Mouse (Mus musculus) MEL (cell line): ENCODE results near the gene Ube2o. TPM values are rescaled to one million over a fixed set of nuclear protein-coding genes. Genes with fewer than 3 reads are reported as not detected.

ENCODE experiments used
- DNase-seq: peaks from one replicate; pipeline ENCODE4 v3.0.0; 2011; ENCODE audit warnings: low read depth, low spot score
- H3K27ac ChIP-seq: 2 replicates; pipeline ENCODE4 v1.5.1; 2012; ENCODE audit warnings: low read depth, mild to moderate bottlenecking, control low read depth, low read length, moderate library complexity; ENCODE audit not compliant: control insufficient read depth
- H3K27me3 ChIP-seq, 2 experiments: fragments of 150-350 bp in 1 of 2; sonication (generic) in 1 of 2; 2 replicates each; pipeline ENCODE4 v1.6.1; 2012; ENCODE audit warnings: low read length in 2 of 2, mild to moderate bottlenecking in 2 of 2, improper control_type of control experiment in 1 of 2, moderate library complexity in 1 of 2; ENCODE audit not compliant: insufficient read depth in 2 of 2, control insufficient read depth in 1 of 2
- H3K36me3 ChIP-seq, 2 experiments: 2 replicates each; pipeline ENCODE4 v1.6.1; 2012 to 2014; ENCODE audit warnings: low read length in 2 of 2, improper control_type of control experiment in 1 of 2, inconsistent platforms in 1 of 2, mild to moderate bottlenecking in 1 of 2; ENCODE audit not compliant: insufficient read depth in 2 of 2, control insufficient read depth in 1 of 2
- H3K4me1 ChIP-seq, 2 experiments: fragments of 150-350 bp in 1 of 2; sonication (generic) in 1 of 2; 2 replicates each; pipeline ENCODE4 v1.6.1; 2012; ENCODE audit warnings: low read length in 2 of 2, improper control_type of control experiment in 1 of 2, mild to moderate bottlenecking in 1 of 2; ENCODE audit not compliant: insufficient read depth in 2 of 2, control insufficient read depth in 1 of 2
- H3K4me3 ChIP-seq, 2 experiments: fragments of 150-350 bp in 1 of 2; sonication (generic) in 1 of 2; 2 replicates each; pipeline ENCODE4 v1.5.1; 2012; ENCODE audit warnings: low read depth in 2 of 2, low read length in 2 of 2, mild to moderate bottlenecking in 2 of 2, moderate library complexity in 2 of 2, control low read depth in 1 of 2, improper control_type of control experiment in 1 of 2; ENCODE audit not compliant: control insufficient read depth in 1 of 2, insufficient read depth in 1 of 2
- H3K79me2 ChIP-seq: 2 replicates; pipeline ENCODE4 v1.6.1; 2012; ENCODE audit warnings: mild to moderate bottlenecking, low read length, moderate library complexity; ENCODE audit not compliant: control insufficient read depth, poor library complexity, insufficient read depth
- H3K9ac ChIP-seq: 2 replicates; pipeline ENCODE4 v1.6.1; 2012; ENCODE audit warnings: low read depth, mild to moderate bottlenecking, control low read depth, low read length, moderate library complexity; ENCODE audit not compliant: control insufficient read depth, poor library complexity, severe bottlenecking
- H3K9me3 ChIP-seq: fragments of 150-350 bp; sonication (generic); replicated peaks from 2 replicates; pipeline ENCODE4 v1.6.1; 2012; ENCODE audit warnings: mild to moderate bottlenecking, low read length, improper control_type of control experiment, moderate library complexity; ENCODE audit not compliant: insufficient read depth
- BHLHE40 ChIP-seq: IDR thresholded peaks from 2 replicates; pipeline ENCODE4 v1.6.1; 2012; ENCODE audit warnings: low read depth, mild to moderate bottlenecking, inconsistent platforms, low read length, improper control_type of control experiment, borderline replicate concordance
- CHD2 ChIP-seq: IDR thresholded peaks from 2 replicates; pipeline ENCODE4 v1.6.1; 2011; ENCODE audit warnings: low read length, improper control_type of control experiment
- CTCF ChIP-seq, 3 experiments: IDR thresholded peaks in 2 of 3; conservative IDR thresholded peaks in 1 of 3; 2 replicates each; pipeline ENCODE4 v1.5.1; 2011 to 2012; ENCODE audit warnings: low read length in 3 of 3, low read depth in 2 of 3, mild to moderate bottlenecking in 2 of 3, improper control_type of control experiment in 1 of 3, inconsistent platforms in 1 of 3, mixed read lengths in 1 of 3, moderate library complexity in 1 of 3; ENCODE audit not compliant: control insufficient read depth in 1 of 3, insufficient read depth in 1 of 3, poor library complexity in 1 of 3, severe bottlenecking in 1 of 3
- E2F4 ChIP-seq: IDR thresholded peaks from 2 replicates; pipeline ENCODE4 v1.6.1; 2011; ENCODE audit warnings: low read depth, low read length, improper control_type of control experiment, borderline replicate concordance
- ELF1 ChIP-seq: IDR thresholded peaks from 2 replicates; pipeline ENCODE4 v1.6.1; 2014; ENCODE audit warnings: low read depth, mild to moderate bottlenecking, inconsistent platforms, low read length, improper control_type of control experiment, moderate library complexity
- EP300 ChIP-seq, 2 experiments: IDR thresholded peaks; 2 replicates each; pipeline ENCODE4 v1.6.1; 2011; ENCODE audit warnings: improper control_type of control experiment in 2 of 2, low read length in 2 of 2, low read depth in 1 of 2, mild to moderate bottlenecking in 1 of 2
- GATA1 ChIP-seq: IDR thresholded peaks from 2 replicates; pipeline ENCODE4 v1.6.1; 2011; ENCODE audit warnings: low read depth, low read length, improper control_type of control experiment
- HCFC1 ChIP-seq: IDR thresholded peaks from 2 replicates; pipeline ENCODE4 v1.6.1; 2012; ENCODE audit warnings: low read depth, mild to moderate bottlenecking, inconsistent platforms, low read length, improper control_type of control experiment, moderate library complexity
- JUND ChIP-seq: IDR thresholded peaks from 2 replicates; pipeline ENCODE4 v1.6.1; 2011; ENCODE audit warnings: low read depth, mild to moderate bottlenecking, improper control_type of control experiment, low read length
- MAFK ChIP-seq: IDR thresholded peaks from 2 replicates; pipeline ENCODE4 v1.6.1; 2011; ENCODE audit warnings: low read depth, mild to moderate bottlenecking, low read length, improper control_type of control experiment, borderline replicate concordance
- MAX ChIP-seq: IDR thresholded peaks from 2 replicates; pipeline ENCODE4 v1.6.1; 2011; ENCODE audit warnings: low read length, improper control_type of control experiment
- MAZ ChIP-seq: IDR thresholded peaks from 2 replicates; pipeline ENCODE4 v1.6.1; 2012; ENCODE audit warnings: low read depth, mild to moderate bottlenecking, inconsistent platforms, low read length, improper control_type of control experiment
- MYB ChIP-seq: IDR thresholded peaks from 2 replicates; pipeline ENCODE4 v1.6.1; 2011; ENCODE audit warnings: mild to moderate bottlenecking, low read depth, low read length, improper control_type of control experiment
- NELFE ChIP-seq: IDR thresholded peaks from 2 replicates; pipeline ENCODE4 v1.6.1; 2011; ENCODE audit warnings: low read depth, low read length, improper control_type of control experiment
- NRF1 ChIP-seq: IDR thresholded peaks from 2 replicates; pipeline ENCODE4 v1.6.1; 2014; ENCODE audit warnings: low read depth, mild to moderate bottlenecking, inconsistent platforms, low read length, improper control_type of control experiment, moderate library complexity; ENCODE audit not compliant: poor library complexity, insufficient read depth, severe bottlenecking
- POLR2A ChIP-seq, 2 experiments: IDR thresholded peaks; 2 replicates each; pipeline ENCODE4 v1.6.1; 2011 to 2012; ENCODE audit warnings: low read length in 2 of 2, mild to moderate bottlenecking in 2 of 2, control low read depth in 1 of 2, improper control_type of control experiment in 1 of 2, low read depth in 1 of 2, moderate library complexity in 1 of 2; ENCODE audit not compliant: control insufficient read depth in 1 of 2, insufficient read depth in 1 of 2, poor library complexity in 1 of 2
- POLR2AphosphoS5 ChIP-seq: IDR thresholded peaks from 2 replicates; pipeline ENCODE4 v1.6.1; 2012; ENCODE audit warnings: low read depth, borderline replicate concordance, mild to moderate bottlenecking, inconsistent platforms, low read length, moderate library complexity, mixed read lengths
- SIN3A ChIP-seq: IDR thresholded peaks from 2 replicates; pipeline ENCODE4 v1.6.1; 2012; ENCODE audit warnings: low read length, improper control_type of control experiment, inconsistent platforms
- SMC3 ChIP-seq: IDR thresholded peaks from 2 replicates; pipeline ENCODE4 v1.6.1; 2011; ENCODE audit warnings: low read depth, low read length, improper control_type of control experiment
- TBP ChIP-seq: IDR thresholded peaks from 2 replicates; pipeline ENCODE4 v1.8.0; 2011; ENCODE audit warnings: low read depth, low read length, improper control_type of control experiment
- TCF12 ChIP-seq: IDR thresholded peaks from 2 replicates; pipeline ENCODE4 v1.6.1; 2014; ENCODE audit warnings: low read depth, mild to moderate bottlenecking, inconsistent platforms, low read length, improper control_type of control experiment, moderate library complexity
- UBTF ChIP-seq: IDR thresholded peaks from 2 replicates; pipeline ENCODE4 v1.6.1; 2012; ENCODE audit warnings: low read depth, mild to moderate bottlenecking, inconsistent platforms, low read length, improper control_type of control experiment, moderate library complexity, borderline replicate concordance; ENCODE audit not compliant: insufficient read depth
- USF1 ChIP-seq: IDR thresholded peaks from 2 replicates; pipeline ENCODE4 v1.6.1; 2014; ENCODE audit warnings: low read depth, mild to moderate bottlenecking, inconsistent platforms, low read length, improper control_type of control experiment, moderate library complexity
- USF2 ChIP-seq, 2 experiments: IDR thresholded peaks; 2 replicates each; pipeline ENCODE4 v1.6.1; 2011 to 2012; ENCODE audit warnings: improper control_type of control experiment in 2 of 2, low read length in 2 of 2, borderline replicate concordance in 1 of 2, inconsistent platforms in 1 of 2, low read depth in 1 of 2, mild to moderate bottlenecking in 1 of 2; ENCODE audit not compliant: insufficient read depth in 1 of 2
- ZC3H11A ChIP-seq: IDR thresholded peaks from 2 replicates; pipeline ENCODE4 v1.6.1; 2012; ENCODE audit warnings: low read depth, mild to moderate bottlenecking, inconsistent platforms, low read length, improper control_type of control experiment
- ZKSCAN1 ChIP-seq: IDR thresholded peaks from 2 replicates; pipeline ENCODE4 v1.6.1; 2012; ENCODE audit warnings: low read depth, mild to moderate bottlenecking, inconsistent platforms, low read length, improper control_type of control experiment, moderate library complexity
- ZNF384 ChIP-seq: IDR thresholded peaks from 2 replicates; pipeline ENCODE4 v1.6.1; 2012; ENCODE audit warnings: low read depth, mild to moderate bottlenecking, inconsistent platforms, low read length, improper control_type of control experiment
- polyA plus RNA-seq, 2 experiments: library from polyadenylated mRNA; stranded (reverse) in 1 of 2; unstranded in 1 of 2; fragments of >175 nt in 1 of 2; fragments of >200 nt in 1 of 2; gene quantifications; 2 replicates each; pipeline versions ENCODE4 v1.2.1 to v1.2.4; 2012; ENCODE audit warnings: low replicate concordance in 2 of 2, low read depth in 1 of 2; ENCODE audit not compliant: insufficient read length in 2 of 2, insufficient read depth in 1 of 2, missing spikeins in 1 of 2
- total RNA-seq: library from RNA; depleted of rRNA; stranded (reverse); fragments of 300-350 nt; gene quantifications from 2 replicates; pipeline ENCODE4 v1.2.3, GENCODE M21; 2012

Gene Ube2o
- total and polyA plus RNA-seq, 3 experiments: 22.9 to 42.8 TPM; not detected in 1

DNA sequence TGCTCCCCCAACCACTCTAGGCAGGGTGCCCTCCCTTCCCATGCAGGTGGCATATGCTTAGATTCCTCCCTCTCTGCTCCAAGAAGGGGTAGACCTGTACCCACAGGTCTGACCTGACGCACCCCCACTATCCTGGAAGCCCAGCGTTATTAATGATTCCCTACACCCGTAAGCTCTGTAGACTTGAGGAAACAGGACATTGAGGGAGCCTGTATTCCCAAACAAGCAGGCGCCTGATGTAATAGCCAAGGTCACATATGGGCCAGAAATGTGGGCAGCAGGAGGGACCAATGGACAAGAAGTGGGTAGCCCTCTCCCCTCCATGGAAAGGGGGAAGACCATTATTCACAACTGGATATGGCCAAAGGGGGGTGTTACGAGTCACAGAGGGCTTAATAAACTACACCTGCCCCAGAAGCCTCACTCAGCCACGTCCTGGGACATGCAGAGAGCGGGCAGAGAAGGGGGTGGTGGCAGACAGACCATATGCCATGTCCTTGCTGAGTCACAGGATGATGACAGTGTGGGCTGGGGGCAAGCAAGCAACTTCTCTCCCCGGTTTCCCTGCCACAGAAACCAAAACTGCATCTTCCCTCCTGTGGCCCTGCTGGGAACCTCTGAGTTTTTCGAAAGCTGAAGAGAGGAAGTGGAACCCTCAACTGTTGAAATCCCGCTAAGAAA lies 35.3 kb upstream of the Ube2o start:
- Histone ChIP-seq H3K9ac (peak overlapping the region; percentile 11; the same call in 1 of the 2 replicates), H3K4me1 (peaks cover 21 to 52% of the 10 kb centered on the region in 2 experiments), H3K27ac (peak overlapping the region; percentile 55), H3K79me2 (no peaks in the 10 kb centered on the region; the same call in 1 of the 2 replicates), H3K4me3 (no peak overlapping the region), H3K36me3 (peaks cover 0 to 36% of the 10 kb centered on the region in 2 experiments; a peak in 2 of 4 replicates), H3K27me3 (no peaks in the 10 kb centered on the region), H3K9me3 (no peaks in the 10 kb centered on the region)
- DNase-seq: peak; percentile 57
- TF ChIP-seq EP300 (IDR thresholded peaks at IDR 0.05; ENCODE audit: low read depth in 1 of 2, low read length in 2 of 2) (no peak; a peak in 1 of 4 replicates), SMC3 (no peak), NELFE (no peak), MAX (no peak), POLR2A (IDR thresholded peaks at IDR 0.05; ENCODE audit: control insufficient read depth in 1 of 2, insufficient read depth in 1 of 2, low read depth in 1 of 2, low read length in 2 of 2, poor library complexity in 1 of 2) (no peak), SIN3A (no peak), UBTF (no peak), HCFC1 (no peak), BHLHE40 (no peak), E2F4 (no peak), GATA1 (no peak), POLR2AphosphoS5 (no peak), CHD2 (no peak), MAZ (no peak), MYB (no peak), USF1 (no peak), CTCF (IDR thresholded peaks at IDR 0.05 in 2 of 3, conservative IDR thresholded peaks at IDR 0.05 in 1 of 3; ENCODE audit: control insufficient read depth in 1 of 3, insufficient read depth in 1 of 3, low read depth in 2 of 3, low read length in 3 of 3, poor library complexity in 1 of 3, severe bottlenecking in 1 of 3) (no peak), ELF1 (no peak), ZC3H11A (no peak)

DNA sequence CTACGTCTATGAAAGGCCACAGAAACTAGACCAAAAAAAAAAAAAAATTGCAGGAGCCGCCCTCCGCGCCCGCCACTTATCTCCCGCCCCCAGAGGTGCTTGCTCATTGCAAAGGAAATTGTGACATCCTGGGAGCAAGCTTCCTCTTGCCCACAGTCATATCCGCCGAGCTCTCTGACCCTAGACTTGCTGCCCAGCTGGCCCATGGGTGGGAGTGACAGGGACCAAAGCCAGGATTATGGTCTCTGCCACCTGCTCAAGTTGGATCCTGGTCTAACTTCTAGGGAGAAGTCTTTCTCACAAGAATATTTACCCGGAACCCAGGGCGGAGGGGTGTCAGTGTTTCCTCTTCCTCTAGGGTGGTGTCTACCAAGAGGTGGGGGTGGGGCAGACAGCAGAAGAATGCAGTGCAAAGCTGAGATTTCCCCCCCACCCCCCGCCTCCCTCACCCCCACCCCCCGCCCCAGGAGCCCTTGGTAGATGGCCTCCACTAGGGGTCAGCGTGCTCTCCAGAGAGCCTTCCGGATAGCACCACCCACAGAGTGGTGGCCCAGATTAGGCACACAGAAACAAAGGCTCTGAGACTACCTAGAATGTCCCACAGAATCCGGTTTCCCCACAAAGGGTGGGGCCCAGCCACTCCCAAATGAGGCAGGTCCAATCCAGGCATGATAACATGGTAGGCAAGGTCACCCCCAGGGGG lies 34.6 kb upstream of the Ube2o start:
- H3K4me3 ChIP-seq: peak overlapping the region; percentile 45 to 46
- H3K36me3 ChIP-seq: peaks cover 0 to 30% of the 10 kb centered on the region in 2 experiments; a peak in 2 of 4 replicates
- H3K4me1 ChIP-seq: peaks cover 21 to 45% of the 10 kb centered on the region in 2 experiments
- peak overlapping the region; percentile 83 for H3K27ac ChIP-seq
- peak overlapping the region; percentile 61 for H3K9ac ChIP-seq
- H3K79me2 ChIP-seq: no peaks in the 10 kb centered on the region; the same call in 1 of the 2 replicates
- DNase-seq: peak; percentile 92
- H3K27me3 ChIP-seq: no peaks in the 10 kb centered on the region
- no peaks in the 10 kb centered on the region for H3K9me3 ChIP-seq
- TF ChIP-seq USF1 (0 out of 2 replicates have a peak, but pooled peaks have one; percentile 32), MAFK (0 out of 2 replicates have a peak, but pooled peaks have one; percentile 20), ZKSCAN1 (peak; percentile 33; the same call in 1 of the 2 replicates), CTCF (IDR thresholded peaks at IDR 0.05 in 2 of 3, conservative IDR thresholded peaks at IDR 0.05 in 1 of 3; ENCODE audit: control insufficient read depth in 1 of 3, insufficient read depth in 1 of 3, low read depth in 2 of 3, low read length in 3 of 3, poor library complexity in 1 of 3, severe bottlenecking in 1 of 3) (peak in 2 of 3 experiments; percentile 24 to 49; a peak in 4 of 6 replicates), ZC3H11A (no peak), MAX (peak; percentile 53; the same call in 1 of the 2 replicates), ZNF384 (peak; percentile 99), NRF1 (no peak), USF2 (IDR thresholded peaks at IDR 0.05; ENCODE audit: borderline replicate concordance in 1 of 2, insufficient read depth in 1 of 2, low read depth in 1 of 2, low read length in 2 of 2) (no peak), BHLHE40 (peak; percentile 41; the same call in 1 of the 2 replicates), UBTF (no peak), JUND (no peak), EP300 (IDR thresholded peaks at IDR 0.05; ENCODE audit: low read depth in 1 of 2, low read length in 2 of 2) (peak; percentile 91 to 95), TBP (0 out of 2 replicates have a peak, but pooled peaks have one; percentile 32), MAZ (peak; percentile 86), TCF12 (peak; percentile 90)
